Mouse (Mus musculus) CH12.LX (cell line): Measurements from ENCODE around the gene Pcsk7. TPM values are rescaled to one million over a fixed set of nuclear protein-coding genes. Genes with fewer than 3 reads are reported as not detected.

Experiments
- DNase-seq: peaks from one replicate; pipeline ENCODE4 v3.0.0-alpha.2; 2013; ENCODE audit errors: extremely low read depth
- H3K27ac ChIP-seq: 2 replicates; pipeline ENCODE4 v1.5.1; 2012; ENCODE audit warnings: low read depth, mild to moderate bottlenecking, control low read depth, moderate library complexity; ENCODE audit not compliant: insufficient read depth
- H3K27me3 ChIP-seq: replicated peaks from 2 replicates; pipeline ENCODE3; 2012; ENCODE audit warnings: inconsistent platforms
- H3K36me3 ChIP-seq, 2 experiments: replicated peaks in 1 of 2; 2 replicates each; pipeline versions ENCODE3 to v1.6.1; 2012; ENCODE audit warnings: inconsistent platforms in 1 of 2, low read length in 1 of 2, mild to moderate bottlenecking in 1 of 2, mixed read lengths in 1 of 2, moderate library complexity in 1 of 2; ENCODE audit not compliant: control insufficient read depth in 1 of 2, insufficient read depth in 1 of 2
- H3K4me1 ChIP-seq, 2 experiments: 2 replicates each; pipeline ENCODE4 v1.6.1; 2012; ENCODE audit warnings: inconsistent platforms in 1 of 2, moderate library complexity in 1 of 2; ENCODE audit not compliant: insufficient read depth in 2 of 2, control insufficient read depth in 1 of 2
- H3K4me2 ChIP-seq: 2 replicates; pipeline ENCODE4 v1.6.1; 2012; ENCODE audit warnings: low read depth, mild to moderate bottlenecking, control low read depth; ENCODE audit not compliant: poor library complexity, insufficient read depth, severe bottlenecking
- H3K4me3 ChIP-seq, 3 experiments: fragments of 150-350 bp in 1 of 3; sonication (generic) in 1 of 3; replicated peaks in 1 of 3; 2 replicates each; pipeline versions ENCODE3 to v1.5.1; 2011 to 2012; ENCODE audit warnings: low read depth in 2 of 3, low read length in 2 of 3, mild to moderate bottlenecking in 2 of 3, moderate library complexity in 2 of 3, control low read depth in 1 of 3, improper control_type of control experiment in 1 of 3, inconsistent platforms in 1 of 3, mixed read lengths in 1 of 3; ENCODE audit not compliant: poor library complexity in 1 of 3
- H3K79me2 ChIP-seq: replicated peaks from 2 replicates; pipeline ENCODE4 v1.6.1; 2012; ENCODE audit warnings: mild to moderate bottlenecking, moderate library complexity; ENCODE audit not compliant: control insufficient read depth, poor library complexity, insufficient read depth, severe bottlenecking; ENCODE audit errors: extremely low read depth
- H3K9ac ChIP-seq: 2 replicates; pipeline ENCODE4 v1.6.1; 2012; ENCODE audit warnings: low read depth, mild to moderate bottlenecking, control low read depth, moderate library complexity; ENCODE audit not compliant: insufficient read depth
- H3K9me3 ChIP-seq: replicated peaks from 2 replicates; pipeline ENCODE3; 2012; ENCODE audit warnings: low read length, inconsistent platforms, mixed read lengths
- BHLHE40 ChIP-seq: IDR thresholded peaks from 2 replicates; pipeline ENCODE4 v1.6.1; 2011; ENCODE audit warnings: mild to moderate bottlenecking, low read depth, low read length, improper control_type of control experiment
- CHD2 ChIP-seq: IDR thresholded peaks from 2 replicates; pipeline ENCODE4 v1.6.1; 2011; ENCODE audit warnings: low read length, improper control_type of control experiment
- CTCF ChIP-seq, 2 experiments: IDR thresholded peaks in 1 of 2; conservative IDR thresholded peaks in 1 of 2; 2 replicates each; pipeline ENCODE4 v1.5.1; 2011 to 2012; ENCODE audit warnings: low read depth in 2 of 2, low read length in 2 of 2, improper control_type of control experiment in 1 of 2, inconsistent platforms in 1 of 2, mild to moderate bottlenecking in 1 of 2, moderate library complexity in 1 of 2
- EP300 ChIP-seq: IDR thresholded peaks from 2 replicates; pipeline ENCODE4 v1.6.1; 2011; ENCODE audit warnings: low read length, improper control_type of control experiment
- ETS1 ChIP-seq: conservative IDR thresholded peaks from 2 replicates; pipeline ENCODE4 v1.6.1; 2012; ENCODE audit warnings: low read depth, mild to moderate bottlenecking, inconsistent platforms, low read length, improper control_type of control experiment, moderate library complexity
- JUND ChIP-seq: conservative IDR thresholded peaks from 2 replicates; pipeline ENCODE4 v1.6.1; 2011; ENCODE audit warnings: low read depth, low read length, improper control_type of control experiment
- KAT2A ChIP-seq: IDR thresholded peaks from 2 replicates; pipeline ENCODE4 v1.6.1; 2012; ENCODE audit warnings: low read length, improper control_type of control experiment, inconsistent platforms; ENCODE audit not compliant: insufficient replicate concordance
- MAFK ChIP-seq: IDR thresholded peaks from 2 replicates; pipeline ENCODE4 v1.6.1; 2011; ENCODE audit warnings: low read length, improper control_type of control experiment; ENCODE audit not compliant: insufficient replicate concordance
- MAZ ChIP-seq: IDR thresholded peaks from 2 replicates; pipeline ENCODE4 v1.6.1; 2012; ENCODE audit warnings: low read depth, mild to moderate bottlenecking, inconsistent platforms, low read length, improper control_type of control experiment, moderate library complexity
- MEF2A ChIP-seq: IDR thresholded peaks from 2 replicates; pipeline ENCODE4 v1.6.1; 2014; ENCODE audit warnings: low read depth, mild to moderate bottlenecking, inconsistent platforms, low read length, improper control_type of control experiment, borderline replicate concordance
- NELFE ChIP-seq: IDR thresholded peaks from 2 replicates; pipeline ENCODE4 v1.6.1; 2011; ENCODE audit warnings: low read depth, low read length, improper control_type of control experiment
- NRF1 ChIP-seq: IDR thresholded peaks from 2 replicates; pipeline ENCODE4 v1.6.1; 2014; ENCODE audit warnings: low read depth, mild to moderate bottlenecking, inconsistent platforms, low read length, improper control_type of control experiment, moderate library complexity
- POLR2AphosphoS2 ChIP-seq: IDR thresholded peaks from 2 replicates; pipeline ENCODE4 v1.6.1; 2011; ENCODE audit warnings: low read depth, low read length, improper control_type of control experiment
- SIN3A ChIP-seq: IDR thresholded peaks from 2 replicates; pipeline ENCODE4 v1.6.1; 2012; ENCODE audit warnings: low read length, improper control_type of control experiment, inconsistent platforms
- SMC3 ChIP-seq: IDR thresholded peaks from 2 replicates; pipeline ENCODE4 v1.6.1; 2011; ENCODE audit warnings: low read depth, low read length, improper control_type of control experiment
- TBP ChIP-seq: conservative IDR thresholded peaks from 2 replicates; pipeline ENCODE4 v1.6.1; 2011; ENCODE audit warnings: low read depth, low read length, improper control_type of control experiment
- TCF12 ChIP-seq: IDR thresholded peaks from 2 replicates; pipeline ENCODE4 v1.6.1; 2014; ENCODE audit warnings: low read depth, mild to moderate bottlenecking, inconsistent platforms, low read length, improper control_type of control experiment
- USF2 ChIP-seq: conservative IDR thresholded peaks from 2 replicates; pipeline ENCODE4 v1.6.1; 2011; ENCODE audit warnings: low read depth, low read length, improper control_type of control experiment
- ZKSCAN1 ChIP-seq: IDR thresholded peaks from 2 replicates; pipeline ENCODE4 v1.6.1; 2012; ENCODE audit warnings: low read depth, inconsistent platforms, low read length, improper control_type of control experiment, borderline replicate concordance
- ZMIZ1 ChIP-seq: IDR thresholded peaks from 2 replicates; pipeline ENCODE4 v1.6.1; 2012; ENCODE audit warnings: low read depth, mild to moderate bottlenecking, inconsistent platforms, low read length, improper control_type of control experiment
- dilution Hi-C: fragments of 300-500 bp; cut with MboI; formaldehyde crosslinking; loops from 2 replicates; pipeline ENCODE4 v1.14.3; 2020; ENCODE audit warnings: low sequenced_read_pairs; ENCODE audit not compliant: extremely low pct_unique_long_range_greater_than_20kb, extremely low pct_ligation_motif_present
- in situ Hi-C: fragments of 300-500 bp; cut with MboI; formaldehyde crosslinking; loops from 3 replicates; pipeline ENCODE4 v1.14.3; 2019; ENCODE audit warnings: low sequenced_read_pairs, low pct_ligation_motif_present, low pct_unique_long_range_greater_than_20kb, mixed read lengths
- polyA plus RNA-seq: library from polyadenylated mRNA; unstranded; fragments of >175 nt; gene quantifications from 2 replicates; pipeline ENCODE4 v1.2.1, GENCODE M21; 2012; ENCODE audit warnings: low read depth; ENCODE audit not compliant: insufficient read length
- total RNA-seq, 2 experiments: library from RNA; depleted of rRNA; stranded (reverse); fragments of 300-350 nt in 1 of 2; fragments of >200 nt in 1 of 2; gene quantifications; 2 replicates each; pipeline ENCODE4 v1.2.3; 2012 to 2014

The Pcsk7 gene
- total and polyA plus RNA-seq, 3 experiments, result 16.5 to 18.5 (median 17.9) TPM

GRCm38 (mm10) chr9:45859364-45859763 lies 46.9 kb upstream of the Pcsk7 start:
- in situ Hi-C loops, result no loop called here
- Histone ChIP-seq H3K36me3 (peaks cover 20 to 67% of the 10 kb centered on the region in 2 experiments), H3K27ac (no peak overlapping the region), H3K4me1 (no peaks in the 10 kb centered on the region), H3K9ac (no peak overlapping the region), H3K4me3 (no peak overlapping the region), H3K4me2 (no peak overlapping the region), H3K27me3 (no peaks in the 10 kb centered on the region), H3K79me2 (no peaks in the 10 kb centered on the region), H3K9me3 (no peaks in the 10 kb centered on the region)
- dilution Hi-C loops, result no loop called here
- DNase-seq, result no peak
- TF ChIP-seq MAFK (no peak), CTCF (conservative IDR thresholded peaks at IDR 0.05 in 1 of 2, IDR thresholded peaks at IDR 0.05 in 1 of 2; ENCODE audit: low read depth in 2 of 2, low read length in 2 of 2) (no peak), SMC3 (no peak), NRF1 (no peak), EP300 (no peak), NELFE (no peak), ETS1 (no peak), MEF2A (no peak), SIN3A (no peak), USF2 (no peak)

GRCm38 (mm10) chr9:45861813-45862212 lies 44.5 kb upstream of the Pcsk7 start:
- dilution Hi-C loops, result no loop called here
- no peak overlapping the region for H3K4me2 ChIP-seq
- no peak for DNase-seq
- TF ChIP-seq ZKSCAN1 (no peak), NELFE (no peak), MAZ (no peak), ZMIZ1 (no peak), CHD2 (no peak), TBP (no peak), SIN3A (no peak), TCF12 (no peak), KAT2A (no peak), ETS1 (no peak), BHLHE40 (no peak), EP300 (no peak), POLR2AphosphoS2 (no peak), JUND (no peak), USF2 (no peak), MEF2A (no peak)
- H3K27ac ChIP-seq, result no peak overlapping the region
- no peak overlapping the region for H3K4me3 ChIP-seq
- H3K79me2 ChIP-seq, result no peaks in the 10 kb centered on the region
- H3K9me3 ChIP-seq, result no peaks in the 10 kb centered on the region
- no peak overlapping the region for H3K9ac ChIP-seq
- H3K36me3 ChIP-seq, result peaks cover 27 to 85% of the 10 kb centered on the region in 2 experiments
- in situ Hi-C loops, result no loop called here
- no peaks in the 10 kb centered on the region for H3K4me1 ChIP-seq
- H3K27me3 ChIP-seq, result no peaks in the 10 kb centered on the region
